Mouse (Mus musculus) Patski (cell line): Measurements from ENCODE around the gene Ckb. TPM values are rescaled to one million over a fixed set of nuclear protein-coding genes. Genes with fewer than 3 reads are reported as not detected.

Source experiments
- ATAC-seq: fragments of 100-300 bp; one replicate; pipeline ENCODE4 v1.8.0; 2021
- CTCF ChIA-PET: fragments of 350-600 bp; sonication (Branson Sonifier 250); formaldehyde crosslinking; loops from one replicate; lab custom pipeline; 2022; ENCODE audit warnings: inconsistent platforms; lab: Charles Lee
- POLR2A ChIA-PET: fragments of 350-600 bp; sonication (Branson Sonifier 250); formaldehyde crosslinking; loops from one replicate; lab custom pipeline; 2022; ENCODE audit warnings: antibody characterized with exemption, inconsistent platforms; lab: Charles Lee
- DNase-seq: peaks from one replicate; pipeline ENCODE4 v3.0.0-alpha.2; 2011; ENCODE audit warnings: low read depth, low spot score
- H3K27me3 ChIP-seq: fragments of 371-371 bp; one replicate; pipeline ENCODE4 v1.5.1; 2021
- CTCF ChIP-seq: fragments of 100-300 bp; IDR thresholded peaks from one replicate; pipeline ENCODE4 v1.5.1; 2021
- in situ Hi-C: fragments of 300-500 bp; cut with MboI; formaldehyde crosslinking; loops from 3 replicates; pipeline ENCODE4 v1.11.1; 2018; ENCODE audit warnings: low pct_unique_long_range_greater_than_20kb, mixed read lengths
- polyA plus RNA-seq: library from polyadenylated mRNA; unstranded; gene quantifications from one replicate; pipeline ENCODE4 v1.2.3, GENCODE M21; 2021

The Ckb gene
- polyA plus RNA-seq, 1 experiment from 2014 or later, result 69.4 TPM

- no peaks in the 10 kb centered on the region for H3K27me3 ChIP-seq
- DNase-seq (no peak), ATAC-seq (no peak)
- TF ChIP-seq CTCF, result no peak
- ChIA-PET POLR2A (no interaction called here), CTCF (no interaction called here)
- in situ Hi-C loops, result no loop called here
Measured at GRCm38 (mm10) chr12:111670371-111670971, 1.7 kb downstream of the Ckb start.

- in situ Hi-C loops, result no loop called here
- DNase-seq, result no peak
- H3K27me3 ChIP-seq, result no peaks in the 10 kb centered on the region
- ChIA-PET POLR2A (no interaction called here), CTCF (interaction anchor here (5.6 kb wide), 1 partner anchor 27 kb away, joined by 49 read pairs; no protein-coding TSS in a partner anchor)
- no peak for ATAC-seq
- no peak for TF ChIP-seq CTCF
Measured at GRCm38 (mm10) chr12:111669961-111670360, 2.2 kb downstream of the Ckb start.

- no peaks in the 10 kb centered on the region for H3K27me3 ChIP-seq
- CTCF ChIA-PET, result interaction anchor here (0.6 to 5.6 kb wide), 7 partner anchors 8 to 39 kb away, joined by 4 to 49 read pairs (median 8); partner anchors contain the start of gene Trmt61a
- POLR2A ChIA-PET, result interaction anchor here (0.7 to 2.7 kb wide), 4 partner anchors 19 to 146 kb away, joined by 3 to 10 read pairs (median 3); no protein-coding TSS in a partner anchor
- in situ Hi-C loops, result no loop called here
- no peak for DNase-seq
- TF ChIP-seq CTCF, result no peak
- no peak for ATAC-seq
Measured at GRCm38 (mm10) chr12:111669000-111669788, 2.9 kb downstream of the Ckb start.

GRCm38 (mm10) chr12:111668457-111668912, 3.7 kb downstream of the Ckb start:
- no peak for TF ChIP-seq CTCF
- H3K27me3 ChIP-seq, result no peaks in the 10 kb centered on the region
- ChIA-PET POLR2A (interaction anchor here (0.7 to 2.7 kb wide), 4 partner anchors 20 to 147 kb away, joined by 3 to 10 read pairs (median 3); no protein-coding TSS in a partner anchor), CTCF (interaction anchor here (0.6 to 5.6 kb wide), 12 partner anchors 8 to 71 kb away, joined by 3 to 49 read pairs (median 6); partner anchors contain the start of gene Trmt61a)
- DNase-seq, result peak; percentile 66
- ATAC-seq, result peak; percentile 12
- in situ Hi-C loops, result no loop called here

GRCm38 (mm10) chr12:111667421-111667820, 4.7 kb downstream of the Ckb start:
- POLR2A ChIA-PET, result interaction anchor here (2.7 kb wide), 1 partner anchor 29 kb away, joined by 10 read pairs; no protein-coding TSS in a partner anchor

GRCm38 (mm10) chr12:111666380-111666779, 5.8 kb downstream of the Ckb start:
- ChIA-PET CTCF (interaction anchor here (5.6 kb wide), 1 partner anchor 31 kb away, joined by 49 read pairs; no protein-coding TSS in a partner anchor), POLR2A (interaction anchor here (0.5 to 2.7 kb wide), 5 partner anchors 27 to 67 kb away, joined by 3 to 10 read pairs (median 3); no protein-coding TSS in a partner anchor)
- in situ Hi-C loops, result no loop called here
- DNase-seq, result no peak
- no peaks in the 10 kb centered on the region for H3K27me3 ChIP-seq
- ATAC-seq, result no peak
- TF ChIP-seq CTCF, result no peak

More at GRCm38 (mm10) chr12:111667421-111667820, 4.7 kb downstream of the Ckb start:
- CTCF ChIA-PET, result interaction anchor here (0.7 to 5.6 kb wide), 8 partner anchors 10 to 72 kb away, joined by 3 to 49 read pairs (median 6); no protein-coding TSS in a partner anchor
- ATAC-seq, result no peak
- in situ Hi-C loops, result no loop called here
- TF ChIP-seq CTCF, result no peak
- no peak for DNase-seq
- no peaks in the 10 kb centered on the region for H3K27me3 ChIP-seq

GRCm38 (mm10) chr12:111665041-111665880, 6.9 kb downstream of the Ckb start:
- DNase-seq (peak; percentile 73), ATAC-seq (peak; percentile 73)
- no peak for TF ChIP-seq CTCF
- ChIA-PET CTCF (interaction anchor here (0.9 to 5.6 kb wide), 3 partner anchors 11 to 32 kb away, joined by 3 to 49 read pairs (median 4); partner anchors contain the start of gene Trmt61a), POLR2A (interaction anchor here (0.6 to 1.4 kb wide), 3 partner anchors 28 to 175 kb away, joined by 3 to 4 read pairs (median 4); no protein-coding TSS in a partner anchor)
- no peaks in the 10 kb centered on the region for H3K27me3 ChIP-seq
- in situ Hi-C loops, result no loop called here

GRCm38 (mm10) chr12:111664144-111664634, 7.9 kb downstream of the Ckb start:
- CTCF ChIA-PET, result interaction anchor here (1.2 to 1.9 kb wide), 3 partner anchors 9 to 32 kb away, joined by 3 to 4 read pairs (median 3); no protein-coding TSS in a partner anchor
- POLR2A ChIA-PET, result no interaction called here
- no peak for ATAC-seq
- in situ Hi-C loops, result no loop called here
- DNase-seq, result no peak
- no peaks in the 10 kb centered on the region for H3K27me3 ChIP-seq
- TF ChIP-seq CTCF, result no peak
